Comparison of ENCODE assay signal across 8 mouse cellular contexts in the genomic region with DNA sequence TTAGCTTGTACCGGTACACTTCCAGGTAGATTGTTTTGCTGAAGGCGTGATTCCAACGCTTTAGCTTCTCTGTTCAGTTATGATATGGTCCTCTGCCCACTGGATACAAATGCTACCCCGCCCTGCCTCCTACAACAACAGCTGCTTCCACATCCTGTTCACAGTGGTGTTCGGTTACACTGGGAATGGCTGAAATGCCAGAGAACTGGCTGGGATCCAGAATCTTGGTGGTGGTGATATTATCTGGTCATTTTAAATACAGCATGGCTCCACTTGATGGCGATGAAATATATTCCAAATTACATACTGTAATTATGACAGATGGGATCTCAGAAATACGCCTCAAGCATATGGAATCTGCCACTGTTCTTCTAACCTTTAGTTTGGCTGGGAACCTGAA. TPM values are rescaled to one million over a fixed set of nuclear protein-coding genes. Genes with fewer than 3 reads are reported as not detected.
DNase-seq lines count a peak whose midpoint lies in the region; ATAC-seq and TF ChIP-seq lines count a peak whose summit lies in the region.

No protein-coding gene starts in this region.

- no peaks in the 10 kb centered on the region for H3K36me3 ChIP-seq in midbrain, embryonic 14.5 days (ENCODE audit: control insufficient read depth, insufficient read depth, low read length)
- H3K36me3 ChIP-seq in midbrain, embryonic 10.5 days = no peaks in the 10 kb centered on the region
- no peaks in the 10 kb centered on the region for H3K36me3 ChIP-seq in kidney, embryonic 14.5 days (ENCODE audit: control insufficient read depth, insufficient read depth, low read length)
- no peaks in the 10 kb centered on the region for H3K36me3 ChIP-seq in limb, embryonic 14.5 days (ENCODE audit: control insufficient read depth, insufficient read depth, low read length)
- no peaks in the 10 kb centered on the region for H3K36me3 ChIP-seq in stomach, embryonic 16.5 days (ENCODE audit: control insufficient read depth, insufficient read depth, low read length)

- TF ChIP-seq CTCF in cerebellum, adult 2 months (IDR thresholded peaks at IDR 0.05; ENCODE audit: borderline replicate concordance, insufficient read depth, low read depth, low read length) = no peak

- no peak overlapping the region for H3K4me3 ChIP-seq in midbrain, embryonic 14.5 days (replicated peaks; ENCODE audit: low read depth, low read length)
- H3K4me3 ChIP-seq in midbrain, embryonic 10.5 days = no peak overlapping the region
- no peak overlapping the region for H3K4me3 ChIP-seq in cerebellum, adult 2 months (replicated peaks; ENCODE audit: insufficient read depth, low read depth, low read length)
- no peak overlapping the region for H3K4me3 ChIP-seq in kidney, embryonic 14.5 days (ENCODE audit: low read length)
- no peak overlapping the region for H3K4me3 ChIP-seq in limb, embryonic 14.5 days (replicated peaks; ENCODE audit: low read length)
- H3K4me3 ChIP-seq in stomach, embryonic 16.5 days (replicated peaks; ENCODE audit: low read length) = no peak overlapping the region

- H3K4me1 ChIP-seq in midbrain, embryonic 14.5 days (ENCODE audit: control insufficient read depth, insufficient read depth, low read length) = no peaks in the 10 kb centered on the region
- no peaks in the 10 kb centered on the region for H3K4me1 ChIP-seq in midbrain, embryonic 10.5 days
- H3K4me1 ChIP-seq in cerebellum, adult 2 months (ENCODE audit: control insufficient read depth, insufficient read depth, low read length) = no peaks in the 10 kb centered on the region
- peaks cover 6% of the 10 kb centered on the region; the same call in 1 of the 2 replicates for H3K4me1 ChIP-seq in kidney, embryonic 14.5 days (ENCODE audit: control insufficient read depth, insufficient read depth, low read length)
- no peaks in the 10 kb centered on the region for H3K4me1 ChIP-seq in limb, embryonic 14.5 days (ENCODE audit: control insufficient read depth, insufficient read depth, low read length)
- no peaks in the 10 kb centered on the region for H3K4me1 ChIP-seq in stomach, embryonic 16.5 days (ENCODE audit: control insufficient read depth, insufficient read depth, low read length)

- peak; percentile 44 for DNase-seq in midbrain, embryonic 14.5 days
- no peak for DNase-seq in midbrain, embryonic 10.5 days (ENCODE audit: low spot score)
- peak; percentile 11 to 44 for DNase-seq in cerebellum, adult 2 months
- peak; percentile 44 to 54 for DNase-seq in heart, adult 18-20 months
- DNase-seq in limb, embryonic 14.5 days (ENCODE audit: low spot score) = peak; percentile 89

- ATAC-seq in midbrain, embryonic 14.5 days (ENCODE audit: low FRiP score, low TSS enrichment) = 0 out of 2 replicates have a peak, but pooled peaks have one; percentile 31
- peak; percentile 86; the same call in 1 of the 2 replicates for ATAC-seq in kidney, embryonic 14.5 days (ENCODE audit: low FRiP score, low TSS enrichment)
- ATAC-seq in limb, embryonic 14.5 days (ENCODE audit: low FRiP score, low read depth) = peak; percentile 88
- 0 out of 2 replicates have a peak, but pooled peaks have one; percentile 33 for ATAC-seq in stomach, embryonic 16.5 days (ENCODE audit: insufficient read depth, low FRiP score)
- ATAC-seq in erythroid progenitor cell, adult 5-6 weeks (replicated peaks; ENCODE audit: low FRiP score, poor library complexity, severe bottlenecking) = no peak

- no peak overlapping the region for H3K4me2 ChIP-seq in midbrain, embryonic 14.5 days (ENCODE audit: low read length)
- no peak overlapping the region for H3K4me2 ChIP-seq in kidney, embryonic 14.5 days (replicated peaks; ENCODE audit: low read depth, low read length)
- H3K4me2 ChIP-seq in limb, embryonic 14.5 days (replicated peaks; ENCODE audit: low read depth, low read length, severe bottlenecking) = no peak overlapping the region
- H3K4me2 ChIP-seq in stomach, embryonic 16.5 days (ENCODE audit: low read depth, low read length) = no peak overlapping the region

- no peak for TF ChIP-seq POLR2A in cerebellum, adult 2 months (IDR thresholded peaks at IDR 0.05; ENCODE audit: borderline replicate concordance, insufficient read depth, low read length)
- TF ChIP-seq POLR2A in limb, embryonic 14.5 days (IDR thresholded peaks at IDR 0.05; ENCODE audit: borderline replicate concordance, extremely low read depth, insufficient read depth, insufficient read length) = no peak

- no peaks in the 10 kb centered on the region for H3K9me3 ChIP-seq in midbrain, embryonic 14.5 days (ENCODE audit: control insufficient read depth, low read length)
- H3K9me3 ChIP-seq in midbrain, embryonic 10.5 days (replicated peaks) = no peaks in the 10 kb centered on the region
- H3K9me3 ChIP-seq in kidney, embryonic 14.5 days (ENCODE audit: control insufficient read depth, low read length) = no peaks in the 10 kb centered on the region
- H3K9me3 ChIP-seq in limb, embryonic 14.5 days (ENCODE audit: control insufficient read depth, low read length) = no peaks in the 10 kb centered on the region
- no peaks in the 10 kb centered on the region for H3K9me3 ChIP-seq in stomach, embryonic 16.5 days (replicated peaks; ENCODE audit: control insufficient read depth, low read length)

- no peak overlapping the region for H3K9ac ChIP-seq in midbrain, embryonic 14.5 days (replicated peaks; ENCODE audit: low read length)
- no peak overlapping the region for H3K9ac ChIP-seq in kidney, embryonic 14.5 days (ENCODE audit: low read depth, low read length)
- H3K9ac ChIP-seq in limb, embryonic 14.5 days (ENCODE audit: low read depth, low read length, severe bottlenecking) = no peak overlapping the region
- no peak overlapping the region for H3K9ac ChIP-seq in stomach, embryonic 16.5 days (ENCODE audit: low read length)

- 80% methylated on average over 7 of the region's 7 CpGs for WGBS in midbrain, embryonic 14.5 days
- 83% methylated on average over 7 of the region's 7 CpGs for WGBS in midbrain, embryonic 10.5 days
- 25% methylated on average over 7 of the region's 7 CpGs for WGBS in cerebellum, adult 2 months
- WGBS in kidney, embryonic 14.5 days = 39% methylated on average over 7 of the region's 7 CpGs
- WGBS in limb, embryonic 14.5 days = 54% methylated on average over 7 of the region's 7 CpGs
- 46% methylated on average over 7 of the region's 7 CpGs for WGBS in stomach, embryonic 16.5 days

- no peak overlapping the region for H3K27ac ChIP-seq in midbrain, embryonic 14.5 days (replicated peaks; ENCODE audit: low read depth, low read length)
- H3K27ac ChIP-seq in midbrain, embryonic 10.5 days (replicated peaks) = no peak overlapping the region
- no peak overlapping the region for H3K27ac ChIP-seq in cerebellum, adult 2 months (ENCODE audit: insufficient read depth, low read length)
- H3K27ac ChIP-seq in kidney, embryonic 14.5 days (ENCODE audit: low read depth, low read length) = no peak overlapping the region
- H3K27ac ChIP-seq in limb, embryonic 14.5 days (replicated peaks; ENCODE audit: low read depth, low read length) = no peak overlapping the region
- no peak overlapping the region for H3K27ac ChIP-seq in stomach, embryonic 16.5 days (ENCODE audit: low read length)

- no peaks in the 10 kb centered on the region for H3K27me3 ChIP-seq in midbrain, embryonic 14.5 days (ENCODE audit: control insufficient read depth, insufficient read depth, low read length)
- no peaks in the 10 kb centered on the region for H3K27me3 ChIP-seq in midbrain, embryonic 10.5 days (ENCODE audit: low read depth, poor library complexity, severe bottlenecking)
- no peaks in the 10 kb centered on the region for H3K27me3 ChIP-seq in cerebellum, adult 2 months (ENCODE audit: control insufficient read depth, insufficient read depth, low read length)
- no peaks in the 10 kb centered on the region for H3K27me3 ChIP-seq in kidney, embryonic 14.5 days (ENCODE audit: control insufficient read depth, insufficient read depth, low read length)
- H3K27me3 ChIP-seq in limb, embryonic 14.5 days (ENCODE audit: control insufficient read depth, insufficient read depth, low read length) = no peaks in the 10 kb centered on the region
- H3K27me3 ChIP-seq in stomach, embryonic 16.5 days (ENCODE audit: control insufficient read depth, insufficient read depth, low read length) = no peaks in the 10 kb centered on the region

RNA-seq across cellular contexts. Expression of gene Tspan12, which starts 42.1 kb away (rescaled TPM):
- polyA plus RNA-seq in midbrain, embryonic 14.5 days (2014; fragmentation: Nextera tagmentation; extraction: Ambion mirVana) = 63.6 and 69.5 TPM in 2 replicates
- polyA plus RNA-seq in midbrain, embryonic 10.5 days (2016; fragmentation: Nextera tagmentation; extraction: Ambion mirVana) = 54.6 and 54.8 TPM in 2 replicates
- polyA plus RNA-seq in cerebellum, adult 2 months (2012; rRNA removed) = 17.2 and 17.8 TPM in 2 replicates
- 10 to 100 TPM; 75.8 to 82.4 TPM for total RNA-seq in heart, adult 18-20 months (2021)
- 52.2 and 61.8 TPM in 2 replicates for polyA plus RNA-seq in kidney, embryonic 14.5 days (2014; fragmentation: Nextera tagmentation; extraction: Ambion mirVana)
- polyA plus RNA-seq in limb, embryonic 14.5 days (2012; rRNA removed) = 10.2 and 10.5 TPM in 2 replicates
- 34.0 and 39.6 TPM in 2 replicates for polyA plus RNA-seq in limb, embryonic 14.5 days (2014; fragmentation: Nextera tagmentation; extraction: Ambion mirVana)
- 70.2 and 72.9 TPM in 2 replicates for polyA plus RNA-seq in stomach, embryonic 16.5 days (2015; fragmentation: Nextera tagmentation; extraction: Ambion mirVana)
- total RNA-seq in erythroid progenitor cell, adult 5-6 weeks (2015; ENCODE audit: low replicate concordance) = not detected in 2 replicates
- not detected in 2 replicates for total RNA-seq in erythroid progenitor cell, adult 5-6 weeks (2017; ENCODE audit: low replicate concordance)

RNA-seq across cellular contexts. Expression of gene Ing3, which starts 54.9 kb away (rescaled TPM):
- 50.5 and 50.9 TPM in 2 replicates for polyA plus RNA-seq in midbrain, embryonic 14.5 days (2014; fragmentation: Nextera tagmentation; extraction: Ambion mirVana)
- 55.8 and 56.5 TPM in 2 replicates for polyA plus RNA-seq in midbrain, embryonic 10.5 days (2016; fragmentation: Nextera tagmentation; extraction: Ambion mirVana)
- 19.3 and 21.1 TPM in 2 replicates for polyA plus RNA-seq in cerebellum, adult 2 months (2012; rRNA removed)
- 10 to 100 TPM; 13.9 to 14.8 TPM for total RNA-seq in heart, adult 18-20 months (2021)
- 57.9 and 63.6 TPM in 2 replicates for polyA plus RNA-seq in kidney, embryonic 14.5 days (2014; fragmentation: Nextera tagmentation; extraction: Ambion mirVana)
- polyA plus RNA-seq in limb, embryonic 14.5 days (2012; rRNA removed) = 19.8 and 25.3 TPM in 2 replicates
- polyA plus RNA-seq in limb, embryonic 14.5 days (2014; fragmentation: Nextera tagmentation; extraction: Ambion mirVana) = 52.2 and 54.5 TPM in 2 replicates
- 37.5 and 43.4 TPM in 2 replicates for polyA plus RNA-seq in stomach, embryonic 16.5 days (2015; fragmentation: Nextera tagmentation; extraction: Ambion mirVana)
- total RNA-seq in erythroid progenitor cell, adult 5-6 weeks (2015; ENCODE audit: low replicate concordance) = 21.0 and 31.4 TPM in 2 replicates
- 4.2 and 21.2 TPM in 2 replicates for total RNA-seq in erythroid progenitor cell, adult 5-6 weeks (2017; ENCODE audit: low replicate concordance)
